Mouse (Mus musculus) layer of hippocampus, adult 18-20 months (tissue): ENCODE data around the gene Kpna3. TPM values are rescaled to one million over a fixed set of nuclear protein-coding genes. Genes with fewer than 3 reads are reported as not detected.

ENCODE experiments used
- DNase-seq, 2 experiments: peaks; one replicate each; pipeline ENCODE4 v3.0.0; 2022; ENCODE audit warnings: low spot score in 2 of 2
- total RNA-seq, 2 experiments: library from RNA; stranded (reverse); gene quantifications; 2 replicates each; pipeline ENCODE4 v1.2.3; 2021

Gene Kpna3
- total RNA-seq, 2 experiments from 2014 or later: 70.2 to 71.2 TPM

GRCm38 (mm10) chr14:61404941-61405340, 34.7 kb downstream of the Kpna3 start:
- no peak for DNase-seq

GRCm38 (mm10) chr14:61394745-61395144, 44.9 kb downstream of the Kpna3 start:
- no peak for DNase-seq

DNA sequence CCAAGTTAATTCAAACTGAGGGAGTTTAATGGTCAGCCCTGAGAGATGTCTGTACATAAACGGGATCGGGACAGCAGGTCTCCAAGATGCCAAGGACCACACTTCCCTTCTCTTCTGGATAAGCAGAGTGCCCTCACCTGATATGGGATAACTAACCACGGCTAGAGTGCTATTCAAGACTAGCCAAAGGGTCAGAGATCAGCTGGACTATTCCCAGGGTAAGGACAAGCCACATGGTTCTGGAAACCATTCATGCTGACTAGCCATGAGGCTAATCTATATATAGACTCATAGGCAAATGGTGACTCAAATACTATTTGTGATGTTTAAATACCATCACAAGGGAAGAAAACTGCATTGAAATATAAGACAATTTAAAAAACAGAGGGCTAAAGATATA, 49.1 kb downstream of the Kpna3 start:
- DNase-seq: no peak

DNA sequence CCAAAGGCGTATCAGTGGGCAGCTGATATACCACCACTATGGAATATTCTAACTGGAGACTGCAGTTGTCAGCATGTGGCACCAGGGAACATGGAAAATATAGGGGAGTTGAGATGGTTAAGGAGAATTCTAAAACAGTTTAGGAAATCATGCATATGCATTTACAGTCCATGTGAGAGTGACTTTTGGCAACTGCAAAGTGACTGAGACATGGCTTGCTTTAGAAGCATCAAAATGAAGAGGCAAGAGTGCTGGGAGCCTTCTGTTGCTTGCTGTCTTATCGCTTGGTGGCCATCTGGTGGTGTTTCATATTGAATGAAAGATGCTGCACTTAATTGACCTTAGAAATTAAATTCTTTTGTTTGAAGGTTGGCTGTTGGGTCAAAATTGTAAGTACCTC, 72.4 kb downstream of the Kpna3 start:
- DNase-seq: peak in 1 of 2 experiments; percentile 39

DNA sequence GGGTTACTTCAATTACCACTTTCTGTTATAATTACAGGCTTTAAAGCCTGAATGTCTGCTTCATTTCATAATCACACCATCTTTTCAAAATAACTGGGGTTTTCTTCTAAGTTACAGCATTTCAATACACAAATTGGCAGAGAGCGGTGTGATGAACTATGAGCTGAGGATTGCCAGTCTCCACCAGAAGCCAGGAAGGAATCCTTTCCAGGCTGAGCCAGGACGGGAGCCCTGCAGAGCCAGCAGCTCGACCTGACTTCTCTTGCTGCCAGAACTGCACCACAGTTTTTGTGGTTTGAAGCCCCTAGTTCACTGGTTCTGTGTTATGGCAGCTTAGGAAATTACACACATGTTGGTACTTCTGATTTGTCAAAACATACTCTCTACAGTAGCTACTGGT, 75.0 kb downstream of the Kpna3 start:
- DNase-seq: no peak

DNA sequence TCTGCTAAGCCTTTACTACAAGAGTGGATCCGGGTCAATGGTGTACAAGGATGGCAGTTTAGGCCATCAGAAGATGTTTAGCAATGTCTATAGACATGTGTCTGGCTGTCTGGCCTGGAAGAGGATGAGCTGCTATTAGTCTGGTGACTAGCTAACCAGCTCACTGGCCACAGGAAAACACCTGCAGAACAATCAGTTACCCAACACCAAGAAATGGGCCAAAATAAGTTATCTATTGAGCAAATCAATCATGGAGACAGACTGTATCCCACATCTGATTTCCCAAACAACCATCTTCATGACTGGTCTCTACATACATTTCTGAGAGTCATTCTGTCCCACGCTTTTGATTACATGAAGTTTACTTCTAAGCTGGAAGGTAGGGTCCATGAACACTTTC, 75.9 kb downstream of the Kpna3 start:
- DNase-seq: no peak

DNA sequence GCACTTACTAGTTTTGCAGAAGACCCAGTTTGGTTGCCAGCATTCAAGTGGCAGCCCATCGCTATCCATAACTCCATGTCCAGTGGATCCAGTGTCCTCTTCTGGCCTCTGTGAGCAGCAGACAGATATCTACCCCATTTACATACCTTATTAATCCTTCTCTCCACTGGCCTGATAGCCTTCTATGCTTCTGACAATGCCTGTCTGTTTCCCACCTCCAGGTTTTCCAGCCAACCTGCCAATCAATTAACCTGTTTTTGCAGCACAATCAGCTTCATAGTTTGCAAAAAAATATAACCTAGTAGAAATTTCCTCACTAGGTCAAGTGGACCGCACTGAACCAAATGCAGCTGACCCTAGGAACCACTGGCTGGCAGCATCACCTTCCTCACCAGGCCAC, 77.4 kb downstream of the Kpna3 start:
- DNase-seq: no peak

DNA sequence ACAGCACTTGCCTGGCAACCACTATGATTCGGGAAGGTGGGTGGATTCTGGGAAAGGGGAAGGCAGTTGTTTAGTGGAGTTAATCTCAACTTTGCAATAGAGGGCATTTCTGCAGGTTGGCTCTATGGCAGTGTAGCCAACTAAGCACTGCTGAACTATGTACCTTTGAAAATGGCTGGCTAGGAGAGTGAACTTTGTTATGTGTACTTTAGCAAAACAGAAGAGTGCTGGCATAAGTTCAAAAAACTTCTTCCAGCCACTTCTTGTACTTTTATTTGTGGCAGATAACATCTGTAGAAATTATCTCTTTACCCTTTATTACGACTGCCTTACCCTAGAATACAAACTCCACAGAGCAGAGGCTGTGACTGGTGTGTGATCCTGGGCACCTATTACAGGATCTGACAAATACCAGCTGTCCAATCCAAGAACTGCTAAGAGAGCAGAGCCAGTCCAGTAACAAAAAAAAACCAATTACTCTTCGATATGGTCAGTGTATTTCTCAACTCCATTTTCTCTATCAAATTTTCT, 78.6 kb downstream of the Kpna3 start:
- DNase-seq: no peak

DNA sequence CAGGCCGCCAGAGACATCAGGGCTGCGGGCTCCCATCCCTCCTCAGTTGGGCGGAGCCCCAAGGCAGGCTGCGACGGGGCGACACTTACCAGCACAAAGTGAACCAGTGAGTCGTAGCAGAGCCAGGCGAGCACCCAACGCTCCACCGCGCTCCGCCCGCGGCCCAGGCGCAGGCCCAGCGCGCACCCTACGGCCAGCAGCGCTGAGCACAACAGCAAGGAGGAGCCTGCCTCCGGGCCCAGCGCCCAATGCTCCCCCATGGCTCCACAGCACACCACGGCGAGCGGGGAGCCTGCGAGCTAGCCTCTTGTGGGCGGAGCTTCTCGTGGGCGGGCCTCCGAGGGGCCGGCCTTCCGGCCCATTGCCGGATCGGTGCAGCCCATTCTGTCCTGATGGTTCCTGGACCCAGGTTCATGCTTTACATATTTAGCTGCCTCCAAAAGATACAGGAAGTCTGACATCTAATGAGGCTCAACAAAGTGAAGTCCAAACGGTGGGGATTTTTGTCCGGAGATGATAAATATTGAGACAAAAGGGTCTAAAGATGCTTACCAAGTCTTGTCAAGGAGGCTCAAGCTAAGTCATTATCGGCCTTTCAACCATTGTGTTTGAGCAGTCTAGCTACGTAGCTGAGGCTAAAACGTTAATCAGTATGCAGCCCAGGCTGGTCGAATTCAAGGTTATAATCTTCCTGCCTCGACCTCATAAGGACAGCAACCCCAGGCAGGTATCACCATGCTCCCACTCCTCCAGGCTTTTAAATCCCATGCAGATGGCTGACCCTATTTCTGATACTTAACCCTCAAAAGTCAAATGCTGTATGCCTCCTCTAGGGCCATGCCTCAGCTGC, 79.3 kb downstream of the Kpna3 start, which contains the start of gene Ebpl:
TSS of gene Ebpl (minus strand) at position 309 of the 850 bp plus-strand sequence.
- DNase-seq: peak; percentile 90 to 93

GRCm38 (mm10) chr14:61354251-61355235, 85.1 kb downstream of the Kpna3 start:
- no peak for DNase-seq

DNA sequence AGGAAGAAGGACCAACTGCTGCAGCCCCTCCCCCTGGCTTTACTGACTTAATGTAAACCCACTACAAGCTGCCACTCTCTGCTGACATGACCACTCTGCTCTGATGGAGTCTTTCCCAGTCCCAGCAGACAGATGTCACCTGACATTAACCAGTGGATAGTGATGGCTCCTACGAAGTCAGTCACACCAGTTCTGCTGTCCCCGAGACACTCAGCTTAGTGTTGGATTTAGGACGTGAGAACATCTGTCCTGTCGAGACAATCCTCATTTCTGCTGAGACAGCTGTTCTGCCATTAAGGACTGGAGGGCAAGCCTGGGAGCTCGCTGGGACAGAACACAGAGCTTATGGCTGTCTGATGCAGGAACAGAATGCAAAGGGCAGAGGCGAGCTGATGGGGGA, 88.9 kb downstream of the Kpna3 start:
- no peak for DNase-seq

- no peak for DNase-seq
These were observed 89.8 kb downstream of the Kpna3 start for GRCm38 (mm10) chr14:61349876-61350275.

DNA sequence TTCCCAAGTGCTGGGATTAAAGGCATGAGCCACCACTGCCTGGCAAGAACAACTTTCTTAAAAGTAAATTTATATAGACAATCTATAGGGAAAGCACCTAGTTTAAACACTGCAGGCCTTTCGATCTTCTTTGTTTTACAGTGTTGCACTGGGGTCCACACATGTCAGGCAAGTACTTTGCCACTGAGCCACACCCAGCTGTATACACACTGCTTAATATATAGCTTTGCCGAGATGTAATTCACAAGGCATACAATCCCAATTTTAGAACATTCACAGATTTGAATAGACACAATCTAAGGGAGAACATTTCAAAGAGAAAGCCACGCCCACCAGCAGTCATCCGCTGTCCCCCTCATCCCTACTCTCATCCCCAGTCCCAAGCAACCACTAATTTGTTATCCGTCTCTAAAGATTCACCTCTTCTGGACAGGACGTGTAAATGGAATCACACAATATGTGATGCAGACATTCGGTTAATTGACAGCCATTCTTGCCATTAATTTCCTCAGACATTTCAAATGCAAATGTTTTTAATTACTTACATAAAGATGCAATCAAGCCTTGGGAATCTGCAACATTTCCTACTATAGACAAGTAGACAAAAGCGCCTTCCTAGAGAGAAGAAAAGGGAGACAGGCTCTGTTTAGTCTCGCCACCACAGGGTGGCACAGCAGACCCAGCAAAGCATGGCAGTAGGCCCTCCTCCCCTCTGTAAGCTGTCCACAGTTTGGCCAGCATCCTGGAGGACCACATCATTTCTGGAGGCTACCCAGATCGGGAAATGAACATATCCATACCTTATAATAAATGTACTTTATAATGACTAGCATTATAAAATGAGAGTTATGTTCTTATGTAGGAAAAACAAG, 92.6 kb downstream of the Kpna3 start:
- DNase-seq: peak in 1 of 2 experiments; percentile 55

GRCm38 (mm10) chr14:61344590-61344989, 95.1 kb downstream of the Kpna3 start:
- DNase-seq: no peak

GRCm38 (mm10) chr14:61339381-61339780, 100.3 kb downstream of the Kpna3 start:
- DNase-seq: no peak

DNA sequence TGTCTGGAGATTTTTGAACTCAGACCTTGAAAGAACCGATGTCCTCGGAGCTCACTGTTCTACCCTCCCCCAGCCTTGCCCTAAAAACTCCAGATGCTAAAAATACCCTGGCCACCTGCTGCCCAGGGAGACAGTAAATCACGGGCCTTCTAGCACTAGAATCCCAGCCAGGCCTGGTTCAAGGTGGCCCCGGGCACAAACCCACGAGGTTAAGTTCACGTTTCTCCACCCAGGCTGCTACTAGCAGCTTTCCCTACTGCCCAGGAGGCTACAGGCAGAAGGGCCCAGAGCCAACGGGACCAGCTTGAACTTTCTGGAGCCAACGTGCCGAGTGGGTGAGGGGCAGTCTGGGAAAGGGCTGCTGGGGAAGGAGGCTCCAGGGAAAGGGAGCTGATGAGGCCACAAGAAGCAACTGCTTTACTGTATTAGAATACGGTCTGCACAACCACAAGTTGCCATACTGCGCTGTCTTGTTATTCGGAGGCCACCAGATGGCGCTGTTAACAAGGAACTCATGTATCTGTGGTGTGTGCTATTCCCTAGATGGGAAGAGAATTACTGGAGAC, 108.6 kb downstream of the Kpna3 start:
- peak; percentile 67 to 80 for DNase-seq

GRCm38 (mm10) chr14:61330591-61330990, 109.1 kb downstream of the Kpna3 start:
- DNase-seq: peak; percentile 38 to 66

DNA sequence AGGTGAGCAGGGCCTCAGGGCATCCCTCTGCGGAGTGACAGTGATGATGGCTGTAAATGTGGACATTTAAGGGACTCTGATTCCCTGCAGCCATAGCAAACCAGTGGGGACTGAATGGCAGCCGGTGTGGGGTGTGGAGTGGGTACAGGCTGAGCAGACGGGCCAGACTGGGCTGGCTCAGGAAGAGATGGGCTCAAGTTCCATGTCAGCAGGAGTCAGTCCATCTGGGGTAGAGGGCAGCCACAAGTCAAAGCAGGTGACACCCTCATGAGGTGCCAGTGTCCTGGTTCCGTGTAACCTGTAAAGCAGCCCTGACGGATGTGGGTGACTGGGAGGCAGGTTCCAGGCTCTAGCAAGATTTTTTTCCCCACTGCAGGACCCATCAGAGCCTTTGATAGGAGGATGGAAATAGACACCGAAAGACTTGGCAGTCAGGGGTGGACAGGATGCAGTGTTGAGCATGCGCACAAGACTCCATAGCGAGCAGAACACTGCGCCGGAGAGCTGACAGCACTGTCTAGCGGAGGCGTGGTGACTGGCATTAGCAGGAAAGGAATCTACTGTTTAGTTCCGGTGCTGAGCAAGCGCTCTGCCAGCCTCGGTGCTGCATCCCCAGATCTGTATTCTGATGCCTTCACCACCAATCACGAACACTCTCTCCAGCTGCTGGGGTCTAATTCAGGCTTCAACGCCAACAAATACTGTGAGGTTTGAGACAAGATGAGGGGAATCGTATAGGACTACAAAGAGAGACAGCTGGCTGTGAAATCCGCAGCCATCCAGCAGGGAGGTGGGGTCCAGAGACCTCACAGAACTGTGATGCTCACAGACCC, 111.8 kb downstream of the Kpna3 start:
- DNase-seq: peak; percentile 90 to 95

GRCm38 (mm10) chr14:61327007-61327406, 112.7 kb downstream of the Kpna3 start:
- peak in 1 of 2 experiments; percentile 27 for DNase-seq
